Mouse (Mus musculus) urinary bladder, postnatal 4 days (tissue): ENCODE data around the gene Fam78b.

Source experiments
- DNase-seq, 2 experiments: peaks; one replicate each; pipeline ENCODE4 v3.0.0; 2021 to 2022; ENCODE audit warnings: low spot score in 2 of 2

The Fam78b gene

DNA sequence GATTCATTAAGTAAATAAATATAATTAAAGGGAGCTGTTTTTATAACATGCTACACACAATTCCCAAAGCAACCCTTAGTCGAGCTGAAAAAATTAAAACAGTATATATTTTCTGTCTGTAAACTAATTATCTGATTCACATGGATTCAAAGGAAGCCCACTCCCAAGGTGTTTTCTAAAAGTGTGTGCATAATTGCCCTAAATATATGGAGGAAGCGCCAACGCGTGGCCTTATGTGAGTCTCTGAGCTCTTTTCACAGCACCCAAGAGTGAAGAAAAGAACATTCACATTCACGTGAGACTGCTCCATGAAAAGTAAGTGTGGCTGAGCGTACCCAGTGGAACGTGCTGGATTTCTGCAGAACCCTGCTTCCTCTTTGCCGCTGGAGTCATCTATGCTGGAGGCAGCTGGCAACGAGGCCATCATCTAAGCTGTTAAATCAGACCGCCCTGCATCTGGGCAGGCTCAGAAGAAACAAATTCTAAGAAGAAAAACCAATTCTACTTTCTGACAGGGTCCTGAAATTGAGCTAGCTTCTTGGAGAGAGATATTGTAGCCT is 93.5 kb downstream of the Fam78b start:
- DNase-seq: no peak

DNA sequence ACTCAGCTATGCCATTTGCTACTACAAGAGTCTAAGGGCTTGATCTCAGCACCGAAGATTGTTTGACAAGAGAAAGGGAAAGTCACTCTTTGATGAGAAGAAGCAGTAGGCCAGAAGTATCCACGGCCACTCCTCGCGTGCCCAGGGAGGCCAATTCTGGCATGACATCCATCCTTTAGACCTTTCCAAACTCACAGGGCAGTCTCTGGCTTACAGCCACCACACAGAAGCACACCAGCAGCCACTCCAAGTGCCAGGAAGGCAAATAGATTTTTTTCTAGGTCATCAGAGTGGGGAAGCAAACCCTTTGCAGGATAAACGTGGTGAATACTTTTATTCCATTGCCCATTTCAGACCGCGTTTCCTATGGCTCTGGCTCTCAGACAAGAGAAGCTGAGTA is 97.5 kb downstream of the Fam78b start:
- DNase-seq: no peak

DNA sequence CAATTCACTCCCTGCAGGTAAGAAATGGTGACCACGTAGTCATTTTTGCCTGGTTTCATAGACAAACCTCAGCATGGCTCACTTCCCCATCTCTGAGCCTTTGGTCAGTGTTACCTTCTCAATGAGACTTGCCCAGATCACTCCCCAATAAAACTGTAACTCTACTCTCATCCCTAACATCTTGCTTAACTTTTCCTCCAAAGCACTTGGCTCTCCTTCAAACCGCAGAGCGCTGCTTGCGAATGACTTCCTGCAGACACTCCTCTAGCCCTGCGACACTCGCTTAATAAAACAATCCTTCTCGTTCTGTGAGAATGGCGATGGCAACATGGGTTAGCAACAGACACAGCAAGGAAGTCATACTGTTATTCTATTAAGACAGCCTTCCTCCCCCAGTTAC is 100.8 kb downstream of the Fam78b start:
- no peak for DNase-seq

DNA sequence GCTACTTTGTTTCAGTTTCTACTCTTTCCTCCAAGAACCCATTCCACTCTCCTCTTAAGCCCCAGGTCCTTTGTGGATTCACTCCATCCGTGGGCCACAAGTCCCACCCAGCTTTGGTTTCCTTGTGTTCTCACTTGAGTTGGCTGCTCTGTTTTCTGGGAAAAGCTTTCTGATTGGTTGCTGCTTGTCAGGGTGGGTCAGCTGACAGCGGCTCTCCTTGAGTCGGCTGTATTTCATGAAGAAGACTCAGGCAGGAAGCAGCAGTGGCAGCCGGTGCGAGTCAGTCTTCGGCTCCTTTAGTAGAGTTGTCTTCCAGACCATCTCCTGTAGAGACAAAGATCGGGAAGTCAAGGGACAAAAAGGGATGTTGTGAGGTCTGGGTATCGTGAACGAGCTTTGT is 101.3 kb downstream of the Fam78b start:
- DNase-seq: no peak

DNA sequence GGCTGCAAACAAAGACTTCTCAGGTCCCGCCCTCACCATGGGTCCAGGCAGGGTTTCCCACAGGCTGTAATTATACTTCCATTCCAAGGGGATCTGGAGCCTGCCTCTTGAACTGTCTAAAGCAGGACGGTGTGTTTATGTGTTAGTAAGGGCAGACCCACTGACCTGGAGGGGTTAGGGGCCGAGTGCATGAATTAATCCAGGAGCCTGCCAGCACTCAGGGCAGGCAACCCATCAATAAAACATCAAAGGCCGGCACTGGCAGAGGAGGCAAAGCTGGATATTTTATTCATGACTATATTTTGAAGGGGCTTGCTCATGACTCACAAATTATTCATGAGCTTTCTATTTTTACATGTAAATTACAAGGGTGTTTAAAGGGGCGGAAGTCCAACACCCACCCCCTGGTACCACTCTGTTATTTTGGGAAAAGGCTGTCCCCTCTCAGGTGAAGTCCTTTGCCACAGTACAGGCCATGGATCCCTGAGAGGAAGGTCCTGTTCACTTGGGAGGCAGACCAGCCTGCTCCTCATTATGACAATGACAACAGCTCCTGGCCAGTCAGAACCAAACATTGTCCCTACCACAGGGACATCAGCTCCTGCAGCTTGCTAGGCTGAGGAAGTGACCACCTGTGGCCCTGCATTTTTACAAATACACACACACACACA is 103.9 kb downstream of the Fam78b start:
- no peak for DNase-seq

DNA sequence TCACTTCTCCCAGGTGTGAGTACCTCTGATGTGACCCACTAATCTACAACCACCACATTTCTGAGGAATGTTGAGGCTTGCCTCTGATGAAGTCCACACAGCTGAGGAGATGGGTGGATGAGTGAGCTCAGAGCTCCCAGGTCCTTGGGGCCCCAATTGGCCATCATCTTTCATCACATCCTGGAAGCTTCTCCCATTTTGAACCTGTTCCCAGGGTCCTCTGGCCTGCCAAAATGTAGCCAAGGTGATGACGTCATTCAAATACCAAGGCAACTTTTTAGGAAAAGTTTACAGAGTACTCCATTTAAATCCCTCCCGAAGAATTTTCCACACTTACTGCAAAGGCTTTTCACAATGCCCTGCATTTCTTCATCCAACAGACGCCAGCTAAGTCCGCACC is 104.7 kb downstream of the Fam78b start:
- DNase-seq: no peak

DNA sequence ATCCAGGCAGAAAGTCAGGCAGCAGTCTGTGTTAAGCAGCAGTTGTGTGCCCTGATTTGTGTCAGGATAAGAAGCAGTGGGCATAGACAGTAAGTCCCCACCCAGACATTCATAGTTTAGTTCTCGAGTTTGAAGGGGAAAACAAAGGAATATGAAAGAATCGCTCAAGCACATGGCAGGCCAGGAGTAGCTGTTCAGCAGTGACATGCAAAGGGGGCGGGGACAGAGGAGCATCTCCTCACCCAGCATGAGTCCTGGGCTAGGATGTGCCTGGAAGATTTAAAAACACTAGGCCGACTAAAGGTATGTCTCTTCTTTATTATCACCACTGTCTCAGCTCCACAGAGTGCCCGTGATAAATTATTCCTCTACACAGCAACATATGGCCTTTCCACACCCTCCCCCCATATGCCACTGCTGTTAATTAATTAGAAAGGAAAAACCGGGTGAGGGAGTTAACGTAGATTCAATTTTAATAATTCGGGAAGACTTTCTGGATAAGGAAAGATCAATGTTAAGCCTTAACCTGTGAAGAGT is 107.8 kb downstream of the Fam78b start:
- DNase-seq: no peak

DNA sequence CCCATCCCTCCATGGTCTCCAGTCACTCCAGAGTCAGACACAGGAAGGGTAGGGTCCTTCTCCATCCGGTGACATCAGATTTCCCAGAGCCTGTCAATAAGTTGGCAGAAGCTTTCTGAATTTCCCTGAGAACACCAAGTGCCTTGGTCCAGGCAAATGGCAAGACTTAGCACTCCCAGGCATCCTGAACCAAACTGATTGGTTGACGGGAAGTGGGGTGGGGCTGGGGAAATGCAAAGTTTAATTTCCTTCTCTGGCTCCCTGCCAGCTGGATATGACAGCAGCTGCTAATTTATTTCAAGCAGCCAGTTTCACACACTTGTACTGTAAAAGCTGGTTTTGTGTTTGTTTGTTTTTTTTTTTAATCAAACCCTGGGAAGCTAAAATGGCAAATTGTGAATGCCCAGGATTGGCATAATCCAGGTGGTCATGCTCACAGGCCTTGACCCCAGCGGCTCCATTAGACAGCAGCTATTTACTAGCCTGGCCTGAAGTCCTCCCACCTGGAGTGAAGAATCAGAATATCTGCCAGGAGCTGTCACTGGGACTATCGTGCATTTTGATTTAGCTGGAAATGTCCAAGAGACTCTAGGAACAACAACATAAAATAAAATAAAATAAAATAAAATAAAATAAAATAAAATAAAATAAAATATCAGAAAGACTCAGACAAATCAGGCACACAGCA is 113.3 kb downstream of the Fam78b start:
- no peak for DNase-seq

DNA sequence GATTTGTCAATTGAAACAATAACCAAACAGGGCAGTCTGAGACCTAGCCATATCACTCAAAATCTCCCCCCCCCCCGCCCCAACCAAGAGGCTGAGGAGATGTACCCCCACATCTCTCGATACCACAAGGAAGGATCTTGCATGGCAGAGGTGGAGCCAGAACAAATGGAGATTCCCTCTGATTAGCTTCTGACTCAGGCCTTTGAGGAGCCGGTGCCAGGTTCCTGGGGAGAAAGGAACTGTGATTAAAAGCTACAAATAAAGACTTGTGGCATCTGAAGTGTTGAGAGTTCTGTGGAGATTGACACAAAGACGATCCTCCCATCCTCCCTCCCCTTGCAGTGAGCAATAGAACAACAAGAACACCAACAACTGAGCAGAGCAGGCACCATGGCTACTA is 113.9 kb downstream of the Fam78b start:
- no peak for DNase-seq

DNA sequence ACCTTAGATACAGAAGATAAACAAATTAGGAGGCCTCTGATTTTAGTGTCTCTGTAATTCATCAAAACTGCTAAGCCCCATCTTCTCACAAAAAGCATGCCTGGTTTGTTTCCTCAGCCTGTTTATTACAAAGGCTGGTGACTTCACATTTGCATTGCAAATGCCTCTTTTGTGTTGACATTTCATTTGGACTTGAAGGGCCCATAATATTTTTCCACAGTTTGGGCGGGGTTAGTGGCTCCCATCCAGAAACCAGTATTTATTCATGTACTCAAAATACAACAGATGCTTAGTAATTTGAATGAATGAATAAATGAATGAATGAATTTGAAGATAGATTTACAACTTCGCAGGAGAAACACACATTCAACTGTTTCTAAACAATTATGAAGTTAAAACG is 115.5 kb downstream of the Fam78b start:
- DNase-seq: no peak

DNA sequence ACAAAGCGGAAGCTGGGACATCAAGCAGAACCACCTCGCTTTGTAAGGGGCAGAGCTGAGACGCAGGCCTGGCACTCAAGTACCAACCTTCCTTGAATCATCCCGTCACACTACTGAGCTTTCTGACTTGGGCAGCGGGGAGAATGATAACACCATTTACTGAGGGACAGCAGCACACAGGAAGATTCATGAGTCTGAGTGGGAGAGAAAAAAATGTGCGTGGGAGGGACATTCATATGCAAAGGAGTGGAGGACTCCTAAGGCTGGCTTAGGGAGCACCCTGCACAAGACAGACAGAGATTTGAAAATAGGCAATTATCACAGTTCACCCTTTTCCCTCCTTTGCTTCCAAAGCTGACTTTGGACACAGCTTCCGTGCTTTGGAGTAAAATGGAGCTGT is 117.8 kb downstream of the Fam78b start:
- no peak for DNase-seq

DNA sequence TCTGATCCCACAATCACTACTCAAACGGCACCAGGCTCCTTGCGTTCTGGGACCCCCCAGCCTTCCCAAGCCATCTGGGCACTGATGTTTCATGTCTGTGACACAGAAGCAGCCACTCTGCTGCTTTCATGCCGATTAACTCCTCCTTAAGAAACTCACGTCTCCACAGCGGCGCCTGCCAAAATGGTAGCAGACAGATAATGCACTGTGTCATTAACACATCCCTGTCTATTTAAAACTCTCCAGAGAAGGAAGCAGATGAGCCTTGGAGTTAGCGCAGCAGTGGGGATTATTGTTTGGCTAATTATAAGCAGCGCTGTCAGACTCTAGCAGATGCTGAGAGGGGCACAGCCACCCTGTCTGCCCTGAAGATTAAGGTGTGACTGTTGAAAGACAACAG is 118.2 kb downstream of the Fam78b start:
- no peak for DNase-seq

DNA sequence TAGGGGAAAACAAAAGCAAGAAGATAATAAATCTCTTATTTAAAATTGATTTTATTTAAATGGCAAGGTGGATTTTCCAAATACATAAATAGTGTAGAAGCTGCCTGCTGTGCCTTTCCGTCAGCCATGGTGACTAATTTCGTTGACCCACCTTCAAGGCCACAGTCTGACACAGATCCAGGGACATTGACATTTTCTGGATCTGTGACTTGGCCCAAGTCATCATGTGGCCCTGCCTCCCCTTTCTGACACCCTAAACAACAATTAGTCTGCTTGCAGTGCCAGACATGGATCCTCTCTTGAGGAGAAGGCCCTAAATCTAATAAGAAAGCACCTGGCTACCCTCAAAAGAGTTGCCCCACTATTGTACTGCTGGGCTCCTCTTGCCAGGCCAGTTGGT is 121.2 kb downstream of the Fam78b start:
- DNase-seq: no peak

DNA sequence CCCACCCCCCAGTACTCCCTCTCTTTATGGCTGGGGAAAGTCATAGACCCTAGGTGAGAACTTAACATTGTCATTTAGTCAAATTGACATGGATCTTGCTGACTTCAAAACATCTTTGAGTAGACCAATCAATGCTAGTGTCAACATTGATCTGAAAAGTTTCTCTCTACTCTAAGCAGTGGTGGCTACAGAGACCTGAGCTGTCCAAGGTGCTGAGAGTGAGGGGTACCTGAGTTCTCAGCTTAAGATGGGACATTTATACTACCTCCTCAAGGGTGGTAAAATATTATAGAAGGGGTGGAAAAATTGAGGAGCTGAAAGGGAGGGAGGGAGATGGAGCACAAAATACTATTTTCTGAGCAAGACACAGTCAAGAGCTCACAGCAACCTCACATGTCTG is 122.3 kb downstream of the Fam78b start:
- DNase-seq: no peak

DNA sequence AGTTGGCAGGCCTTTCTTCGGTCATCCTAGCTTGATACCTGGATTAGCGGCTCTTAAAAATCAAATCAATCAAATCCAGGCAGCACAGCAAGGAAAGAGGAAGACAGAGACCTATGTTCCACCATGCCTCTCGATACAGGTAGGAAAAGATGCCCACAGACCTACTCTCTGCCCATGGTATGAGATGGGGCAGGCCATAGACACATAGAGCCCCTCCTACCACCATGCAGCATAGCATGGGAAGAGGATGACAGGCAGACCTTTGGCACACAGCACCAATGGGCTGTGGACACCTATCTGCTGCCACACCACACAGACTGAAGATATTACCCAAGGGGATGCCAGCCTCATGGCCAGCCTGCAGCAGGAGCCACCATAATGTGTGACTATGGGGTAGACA is 124.7 kb downstream of the Fam78b start:
- no peak for DNase-seq

DNA sequence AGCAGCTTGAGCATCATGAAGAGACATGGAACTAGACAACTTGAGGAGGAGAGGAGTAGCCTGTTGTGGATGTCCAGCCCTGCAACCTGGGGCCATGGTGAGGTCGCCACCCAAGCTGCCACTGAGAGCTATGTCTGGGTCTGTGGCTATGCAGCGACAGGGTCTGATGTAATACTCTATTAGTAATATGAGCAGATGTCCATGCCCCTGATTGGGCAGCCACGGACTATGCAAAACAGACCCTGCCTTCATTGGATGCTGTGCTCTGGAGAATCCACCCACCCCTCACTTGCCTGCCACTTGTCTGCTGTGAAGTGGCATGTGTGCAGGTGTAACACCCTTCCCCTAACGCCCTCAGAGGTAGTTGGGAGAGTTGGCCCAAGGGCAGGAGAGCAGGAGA is 125.1 kb downstream of the Fam78b start:
- no peak for DNase-seq

DNA sequence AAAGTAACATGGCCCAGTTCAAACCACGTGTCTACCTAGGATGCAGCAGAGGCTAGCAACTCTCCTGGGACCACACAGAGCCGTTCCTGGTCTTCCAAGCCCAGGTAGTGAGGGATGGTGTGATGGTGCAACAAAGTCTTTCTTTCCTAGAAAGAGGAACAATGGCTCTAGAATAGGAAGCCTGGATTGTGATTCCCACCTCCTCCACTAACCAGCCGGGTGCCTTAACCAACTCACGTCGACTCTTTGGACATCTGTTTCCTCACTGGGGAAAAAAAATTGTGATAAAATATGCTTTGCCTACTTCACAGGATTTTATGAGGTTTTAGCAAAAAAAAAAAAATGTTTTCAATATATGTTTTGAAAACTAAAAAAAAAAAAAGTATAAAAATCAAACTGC is 134.5 kb downstream of the Fam78b start:
- no peak for DNase-seq
